Mouse (Mus musculus) liver, postnatal 0 days (tissue): ENCODE data around the gene Chpt1. TPM values are rescaled to one million over a fixed set of nuclear protein-coding genes. Genes with fewer than 3 reads are reported as not detected.

ENCODE experiments used
- ATAC-seq: fragments of 200-750 bp; cut with Nextera tagmentation; 2 replicates; pipeline ENCODE4 v1.8.0; 2017; ENCODE audit warnings: mild to moderate bottlenecking, moderate library complexity
- DNase-seq: peaks from one replicate; pipeline ENCODE4 v3.0.0-alpha.2; 2016
- H3K27ac ChIP-seq: fragments of 300-500 bp; sonication (generic); 2 replicates; pipeline ENCODE4 v1.5.1; 2014; ENCODE audit warnings: antibody characterized with exemption, moderate library complexity, mild to moderate bottlenecking, low read depth
- H3K27me3 ChIP-seq: fragments of 300-500 bp; sonication (generic); 2 replicates; pipeline ENCODE4 v1.6.1; 2014; ENCODE audit warnings: low read length, control low read depth, mixed read lengths; ENCODE audit not compliant: insufficient read depth
- H3K36me3 ChIP-seq: fragments of 300-500 bp; sonication (generic); replicated peaks from 2 replicates; pipeline ENCODE4 v1.6.1; 2014; ENCODE audit warnings: mild to moderate bottlenecking, control low read depth, low read length, moderate library complexity, mixed read lengths; ENCODE audit not compliant: insufficient read depth
- H3K4me1 ChIP-seq: fragments of 300-500 bp; sonication (generic); 2 replicates; pipeline ENCODE4 v1.6.1; 2014; ENCODE audit warnings: antibody characterized with exemption, mild to moderate bottlenecking, control low read depth; ENCODE audit not compliant: insufficient read depth
- H3K4me2 ChIP-seq: fragments of 300-500 bp; sonication (generic); 2 replicates; pipeline ENCODE4 v1.6.1; 2014; ENCODE audit warnings: low read depth, mild to moderate bottlenecking, low read length, moderate library complexity, mixed read lengths
- H3K4me3 ChIP-seq: fragments of 300-500 bp; sonication (generic); 2 replicates; pipeline ENCODE4 v1.5.1; 2014; ENCODE audit warnings: low read depth, low read length
- H3K9ac ChIP-seq: fragments of 300-500 bp; sonication (generic); replicated peaks from 2 replicates; pipeline ENCODE4 v1.6.1; 2014; ENCODE audit warnings: mild to moderate bottlenecking, moderate library complexity
- H3K9me3 ChIP-seq: fragments of 300-500 bp; sonication (generic); 2 replicates; pipeline ENCODE4 v1.6.1; 2016; ENCODE audit warnings: mild to moderate bottlenecking, control low read depth, low read length, mixed read lengths
- CTCF ChIP-seq: sonication (generic); IDR thresholded peaks from 2 replicates; pipeline ENCODE4 v1.5.1; 2016; ENCODE audit warnings: antibody characterized with exemption, low read depth
- EP300 ChIP-seq: IDR thresholded peaks from 2 replicates; pipeline ENCODE4 v1.6.1; 2016; ENCODE audit warnings: antibody characterized with exemption, low read depth, mild to moderate bottlenecking
- whole genome bisulfite sequencing: fragments of 180-500 bp; shearing (Covaris S2); extraction: QIAGEN DNeasy Blood & Tissue Kit; methylation state at CpG from one replicate; pipeline ENCODE4 v1.1.7; 2014; ENCODE audit not compliant: insufficient replicate concordance; 5-methylcytosine and 5-hydroxymethylcytosine counted together
- polyA plus RNA-seq: library from polyadenylated mRNA; unstranded; fragments of >200 nt; fragmentation: Nextera tagmentation; extraction: Ambion mirVana; gene quantifications from 2 replicates; pipeline ENCODE4 v1.2.1, GENCODE M21; 2015

Chpt1 gene
- polyA plus RNA-seq, 1 experiment from 2014 or later: 12.7 TPM

DNA sequence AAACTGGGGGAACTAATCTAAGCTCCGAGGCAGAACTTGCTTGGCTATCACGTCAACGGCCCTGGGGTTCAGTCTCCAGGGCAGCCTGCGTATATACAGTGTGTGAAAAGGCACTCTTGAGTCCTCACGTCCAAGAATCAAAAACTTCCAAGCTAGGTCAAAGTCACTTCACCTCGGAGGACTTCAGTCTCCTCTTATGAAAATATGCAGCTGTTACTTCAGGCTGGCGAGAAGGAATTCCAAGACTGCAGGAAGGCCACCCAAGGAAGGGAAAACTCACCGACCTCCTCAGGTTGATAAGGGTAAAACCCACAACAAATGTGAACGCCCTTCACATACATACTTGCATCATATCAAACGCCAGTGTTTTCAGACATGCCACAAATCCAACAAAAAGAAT lies 2.5 kb downstream of the Chpt1 start:
- Histone ChIP-seq H3K4me1 (peaks cover 5% of the 10 kb centered on the region), H3K36me3 (no peaks in the 10 kb centered on the region), H3K27ac (no peak overlapping the region), H3K27me3 (no peaks in the 10 kb centered on the region), H3K9me3 (no peaks in the 10 kb centered on the region), H3K4me3 (no peak overlapping the region), H3K4me2 (no peak overlapping the region), H3K9ac (no peak overlapping the region)
- DNase-seq: no peak
- TF ChIP-seq EP300 (no peak), CTCF (no peak)
- WGBS: 68% methylated on average over 10 of the region's 10 CpGs
- no peak for ATAC-seq

- Histone ChIP-seq H3K4me3 (no peak overlapping the region), H3K36me3 (no peaks in the 10 kb centered on the region), H3K9me3 (no peaks in the 10 kb centered on the region), H3K9ac (no peak overlapping the region), H3K4me2 (no peak overlapping the region), H3K27me3 (no peaks in the 10 kb centered on the region), H3K4me1 (peaks cover 5% of the 10 kb centered on the region), H3K27ac (no peak overlapping the region)
- no peak for ATAC-seq
- DNase-seq: no peak
- no peak for TF ChIP-seq EP300
- no peak for TF ChIP-seq CTCF
- WGBS: 73% methylated on average over 5 of the region's 5 CpGs
Measured at GRCm38 (mm10) chr10:88499993-88500392, 3.9 kb downstream of the Chpt1 start.

GRCm38 (mm10) chr10:88496864-88497564 lies 6.9 kb downstream of the Chpt1 start:
- DNase-seq: no peak
- H3K27ac ChIP-seq: no peak overlapping the region
- no peak for ATAC-seq

DNA sequence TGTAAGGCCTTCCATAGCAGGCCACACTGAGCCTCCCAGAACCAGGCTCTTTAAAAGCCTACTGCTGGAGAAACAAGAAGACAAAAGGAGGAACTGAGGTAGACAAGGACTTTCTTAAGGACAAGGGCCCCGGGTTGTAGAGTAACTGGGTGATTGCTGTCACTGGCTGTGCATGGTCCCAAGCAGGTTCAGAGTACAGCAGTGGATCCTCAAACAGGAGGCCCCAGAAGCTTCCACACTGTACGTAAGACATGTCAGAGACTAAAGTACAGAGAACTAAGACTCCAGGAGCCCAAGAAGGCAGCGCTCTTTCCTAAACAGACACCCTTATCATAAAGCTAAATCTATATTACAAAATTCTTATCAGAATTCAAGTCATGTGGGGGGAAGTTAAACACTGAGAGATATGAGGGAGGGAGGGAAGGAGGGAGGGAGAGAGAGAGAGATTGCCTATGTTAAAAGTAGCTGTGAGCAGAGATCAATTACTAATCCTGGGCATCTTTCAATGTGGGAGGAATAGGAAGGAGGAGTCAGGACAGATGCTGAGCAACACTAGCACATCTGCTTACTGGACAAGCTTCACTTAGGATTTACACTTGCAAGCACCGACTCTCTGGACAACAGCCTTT lies 8.8 kb downstream of the Chpt1 start:
- Histone ChIP-seq H3K4me2 (no peak overlapping the region), H3K4me1 (no peaks in the 10 kb centered on the region), H3K9ac (no peak overlapping the region), H3K36me3 (no peaks in the 10 kb centered on the region), H3K4me3 (no peak overlapping the region), H3K27ac (no peak overlapping the region), H3K9me3 (no peaks in the 10 kb centered on the region), H3K27me3 (no peaks in the 10 kb centered on the region)
- 64% methylated on average over 4 of the region's 4 CpGs for WGBS
- no peak for DNase-seq
- TF ChIP-seq EP300: no peak
- TF ChIP-seq CTCF: no peak
- no peak for ATAC-seq

More at GRCm38 (mm10) chr10:88496864-88497564, 6.9 kb downstream of the Chpt1 start:
- H3K4me3 ChIP-seq: no peak overlapping the region
- H3K9ac ChIP-seq: no peak overlapping the region
- no peaks in the 10 kb centered on the region for H3K9me3 ChIP-seq
- no peaks in the 10 kb centered on the region for H3K27me3 ChIP-seq
- no peaks in the 10 kb centered on the region for H3K36me3 ChIP-seq
- no peak overlapping the region for H3K4me2 ChIP-seq
- WGBS: 80% methylated on average over 11 of the region's 11 CpGs
- H3K4me1 ChIP-seq: no peaks in the 10 kb centered on the region
- no peak for TF ChIP-seq EP300
- TF ChIP-seq CTCF: no peak

DNA sequence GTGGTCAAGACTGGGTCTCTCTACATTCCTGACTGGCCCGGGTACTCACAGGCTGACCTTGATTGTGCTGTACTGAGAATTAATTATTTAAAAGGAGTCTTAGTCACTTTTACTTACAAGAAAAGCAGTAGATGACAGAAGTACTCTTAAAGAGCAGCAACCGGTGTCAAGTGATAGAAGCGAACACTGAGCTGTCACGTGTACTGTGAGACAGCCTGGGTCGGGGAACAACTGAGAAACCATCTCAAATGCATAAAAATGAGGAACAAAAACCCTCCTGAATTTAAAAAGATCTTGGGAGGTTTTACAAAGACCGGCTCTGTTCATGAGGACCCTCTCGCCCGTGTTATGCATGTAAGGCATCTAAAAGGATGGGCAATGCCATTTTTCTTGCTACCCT lies 11.2 kb downstream of the Chpt1 start:
- H3K4me2 ChIP-seq: no peak overlapping the region
- WGBS: 66% methylated on average over 8 of the region's 8 CpGs
- H3K4me3 ChIP-seq: no peak overlapping the region
- ATAC-seq (no peak), DNase-seq (no peak)
- H3K27me3 ChIP-seq: no peaks in the 10 kb centered on the region
- no peak for TF ChIP-seq EP300
- no peak for TF ChIP-seq CTCF
- H3K9me3 ChIP-seq: no peaks in the 10 kb centered on the region
- no peaks in the 10 kb centered on the region for H3K36me3 ChIP-seq
- H3K9ac ChIP-seq: no peak overlapping the region
- no peak overlapping the region for H3K27ac ChIP-seq
- no peaks in the 10 kb centered on the region for H3K4me1 ChIP-seq

DNA sequence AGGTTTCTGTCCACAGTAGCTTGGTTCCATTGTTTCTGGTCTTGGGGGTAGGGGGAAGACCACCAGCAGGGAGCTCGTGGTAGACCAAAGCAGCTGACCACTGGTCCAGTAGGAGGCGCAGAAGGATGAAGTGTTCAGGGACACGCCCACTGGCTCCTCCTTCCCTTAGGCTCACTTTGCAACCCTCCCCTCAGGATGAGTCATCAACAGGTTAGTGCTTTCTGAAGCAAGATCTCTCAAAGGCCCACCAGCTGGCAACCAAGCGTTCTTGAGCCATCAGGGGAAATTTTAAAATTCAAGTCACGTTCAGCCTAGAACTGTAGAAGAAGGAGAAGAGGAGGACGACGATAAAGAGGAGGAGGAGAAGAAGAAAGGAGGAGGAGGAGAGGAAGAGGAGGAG lies 12.2 kb downstream of the Chpt1 start:
- no peak overlapping the region for H3K4me3 ChIP-seq
- H3K27ac ChIP-seq: no peak overlapping the region
- H3K9me3 ChIP-seq: no peaks in the 10 kb centered on the region
- ATAC-seq (no peak), DNase-seq (no peak)
- WGBS: 51% methylated on average over 7 of the region's 7 CpGs
- no peaks in the 10 kb centered on the region for H3K36me3 ChIP-seq
- no peak overlapping the region for H3K9ac ChIP-seq
- no peak overlapping the region for H3K4me2 ChIP-seq
- no peaks in the 10 kb centered on the region for H3K4me1 ChIP-seq
- no peaks in the 10 kb centered on the region for H3K27me3 ChIP-seq
- no peak for TF ChIP-seq EP300
- no peak for TF ChIP-seq CTCF
